Mouse (Mus musculus): ENCODE measurements at regions not wholly inside any gene's neighbourhood (a gene's known extent, or its start where the extent isn't known, plus 50 kb on each side); places are given as distances from the start of the nearest gene placed in this dataset.
"Not testable (repeated sequence)": the region's sequence is repeated elsewhere in the genome, so short reads cannot be mapped to it uniquely, and the experiment has no call there.

DNA sequence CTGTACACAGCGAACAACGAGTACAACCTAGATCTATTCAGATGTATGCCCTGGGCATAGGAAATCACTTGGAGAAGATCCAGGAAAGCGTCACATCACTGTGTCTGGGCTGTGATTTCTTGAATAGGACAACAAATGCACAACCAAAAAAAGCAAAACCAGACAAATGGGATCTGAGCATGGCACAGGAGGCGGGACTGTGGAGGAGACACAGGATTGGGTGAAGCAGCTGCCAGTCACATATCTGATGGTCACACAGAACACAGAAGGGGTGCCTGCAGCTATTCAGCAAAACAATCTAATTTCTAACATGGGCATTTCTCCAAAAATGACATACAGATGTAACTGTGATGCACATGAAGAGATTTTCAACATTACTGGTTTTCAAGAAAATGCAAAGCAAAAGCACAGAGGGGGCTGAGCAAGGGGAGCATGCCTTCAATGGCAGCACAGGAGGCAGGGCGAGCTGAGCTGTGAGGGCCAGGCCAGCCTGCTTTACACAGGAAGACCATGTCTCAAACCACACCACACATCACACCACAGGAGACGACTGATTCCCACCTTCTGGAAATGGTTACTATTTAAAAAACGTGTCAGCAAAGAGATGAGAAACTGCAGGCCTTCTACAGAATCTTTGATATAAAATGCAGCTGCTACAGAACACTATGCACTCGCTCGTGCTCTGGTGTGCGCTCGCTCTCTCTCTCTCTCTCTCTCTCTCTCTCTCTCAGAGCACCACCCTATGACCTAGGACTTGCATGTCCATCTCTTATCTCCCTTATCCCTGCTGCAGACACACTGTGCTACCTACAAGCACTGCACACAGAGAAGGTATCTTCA, 175.2 kb upstream of the Klf14 start:
- DNase-seq (ENCODE audit: low spot score in 2 of 2): no peak

GRCm38 (mm10) chr6:31134736-31135077, 175.8 kb upstream of the Klf14 start:
- no peak for DNase-seq (ENCODE audit: low spot score in 2 of 2)

DNA sequence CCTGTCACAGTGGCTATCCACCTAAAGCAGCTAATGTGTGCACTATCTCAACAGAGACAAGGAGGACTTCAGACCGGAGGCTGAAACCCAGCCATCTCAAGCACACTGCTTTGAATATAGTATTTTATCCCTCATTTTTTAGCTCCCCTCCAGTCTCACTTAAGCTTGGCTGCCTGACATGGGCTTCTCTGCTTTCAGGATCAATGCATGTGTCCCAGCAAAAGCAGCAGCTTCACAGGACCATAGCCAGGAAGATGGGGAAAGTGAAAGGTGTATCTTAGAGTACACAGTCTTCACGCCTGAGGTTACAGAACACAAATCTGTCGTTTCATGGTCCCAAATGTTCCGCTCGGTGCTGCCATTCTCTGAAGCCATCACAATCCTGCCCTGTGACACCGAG, 176.7 kb upstream of the Klf14 start:
- DNase-seq (ENCODE audit: low spot score in 2 of 2): no peak

- DNase-seq (ENCODE audit: low spot score in 2 of 2): no peak
Observed at GRCm38 (mm10) chr6:31136895-31137294, 178.0 kb upstream of the Klf14 start.

- DNase-seq (ENCODE audit: low spot score in 2 of 2): no peak
Observed at GRCm38 (mm10) chr6:31137351-31137750, 178.5 kb upstream of the Klf14 start.

- no peak for DNase-seq (ENCODE audit: low spot score in 2 of 2)
Observed at GRCm38 (mm10) chr6:31140000-31140399, 181.1 kb upstream of the Klf14 start.

DNA sequence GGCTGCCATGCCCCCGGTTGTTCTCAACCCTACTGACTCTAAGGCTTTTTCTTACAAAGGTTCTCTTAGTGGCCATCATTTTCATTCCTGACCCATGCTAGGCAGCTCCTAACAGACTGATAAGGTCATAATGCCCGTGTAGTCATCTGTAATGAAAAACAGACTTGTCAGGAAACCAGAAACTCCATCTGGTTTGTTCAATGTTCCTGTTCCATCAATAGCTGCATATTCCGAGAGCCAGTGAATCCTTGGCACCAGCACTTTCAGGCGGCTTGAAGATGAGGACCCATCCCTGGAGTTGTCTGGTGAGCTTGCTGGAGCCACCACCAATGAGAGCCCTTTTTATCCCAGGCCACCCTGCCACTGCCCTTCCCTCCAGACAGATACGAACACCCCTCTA, 181.7 kb upstream of the Klf14 start:
- DNase-seq (ENCODE audit: low spot score in 2 of 2): no peak

GRCm38 (mm10) chr6:31141486-31141885, 182.6 kb upstream of the Klf14 start:
- no peak for DNase-seq (ENCODE audit: low spot score in 2 of 2)

- not testable (repeated sequence) for DNase-seq (ENCODE audit: low spot score in 2 of 2)
Observed at GRCm38 (mm10) chr6:31142479-31143007, 183.7 kb upstream of the Klf14 start.

DNA sequence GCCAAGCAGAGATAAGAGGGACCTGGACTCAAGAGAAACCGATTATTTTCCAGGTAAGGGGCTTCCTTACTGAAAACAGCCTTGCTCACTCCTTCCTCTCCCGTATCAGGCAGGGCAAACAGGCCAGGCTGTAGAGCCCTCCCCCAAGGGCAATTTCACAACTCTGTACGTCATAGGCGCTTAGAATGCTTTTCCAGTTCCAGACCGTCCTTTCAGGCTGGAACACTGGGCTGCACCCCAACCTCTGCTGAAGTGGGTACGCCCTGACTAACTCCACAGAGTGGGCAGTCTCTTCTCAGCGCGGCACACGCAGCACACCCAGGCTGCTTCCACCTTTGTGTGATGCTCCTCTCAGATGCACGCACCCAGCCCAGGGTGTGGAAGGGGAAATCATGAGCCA, 186.8 kb upstream of the Klf14 start:
- no peak for DNase-seq (ENCODE audit: low spot score in 2 of 2)

- DNase-seq (ENCODE audit: low spot score in 2 of 2): no peak
Observed at GRCm38 (mm10) chr6:31146779-31147178, 187.9 kb upstream of the Klf14 start.

- no peak for DNase-seq (ENCODE audit: low spot score in 2 of 2)
Observed at GRCm38 (mm10) chr6:31147682-31148081, 188.8 kb upstream of the Klf14 start.

DNA sequence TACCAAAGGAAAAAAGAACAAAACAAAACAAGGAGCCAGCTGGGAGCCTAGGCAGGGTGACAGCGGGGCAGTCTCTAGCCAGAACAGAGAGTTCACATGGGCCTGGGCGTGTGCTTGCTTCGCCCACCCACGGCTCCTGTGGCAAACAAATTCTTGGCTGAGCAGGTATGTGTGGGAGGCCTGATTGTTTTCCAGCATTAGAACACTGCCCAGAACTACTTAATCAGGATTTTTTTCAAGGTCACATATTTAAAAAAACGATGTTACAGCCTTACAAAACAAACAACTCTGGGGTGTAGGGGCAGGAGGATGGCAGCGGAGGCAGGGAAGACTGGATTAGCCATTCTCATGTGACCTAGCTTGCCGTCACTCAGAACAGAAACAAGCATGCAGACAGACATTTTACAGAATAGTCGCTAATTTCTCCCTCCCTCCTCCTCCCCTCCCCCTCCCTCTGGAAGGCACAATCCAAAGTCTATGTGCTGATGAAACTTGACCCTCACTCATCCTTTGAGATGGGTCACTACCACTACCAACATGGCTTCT, 189.5 kb upstream of the Klf14 start:
- DNase-seq (ENCODE audit: low spot score in 2 of 2): no peak

- DNase-seq (ENCODE audit: low spot score in 2 of 2): no peak
Observed at GRCm38 (mm10) chr6:31149164-31149563, 190.3 kb upstream of the Klf14 start.

GRCm38 (mm10) chr6:31150416-31150815, 191.5 kb upstream of the Klf14 start:
- DNase-seq (ENCODE audit: low spot score in 2 of 2): no peak

DNA sequence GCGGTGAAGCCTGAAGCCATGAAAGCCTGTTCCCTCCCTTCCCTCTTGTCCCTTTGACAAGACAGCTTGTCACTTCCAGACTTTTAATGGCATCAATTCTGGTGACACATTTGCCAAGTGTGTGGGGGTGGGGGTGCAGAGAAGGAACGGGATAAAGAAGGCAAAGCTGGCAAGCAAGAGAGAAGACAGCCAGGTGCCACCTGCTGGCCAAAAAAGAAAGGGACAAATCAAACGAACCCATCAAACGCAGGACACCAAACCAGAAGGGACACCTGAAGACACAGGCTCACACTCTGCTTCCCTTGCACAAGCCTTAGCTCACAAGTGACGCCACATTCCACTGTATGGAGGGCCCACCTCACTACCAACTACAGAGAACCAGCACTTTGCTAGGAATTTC, 197.0 kb upstream of the Klf14 start:
- DNase-seq (ENCODE audit: low spot score in 2 of 2): peak in 1 of 2 experiments; percentile 9

DNA sequence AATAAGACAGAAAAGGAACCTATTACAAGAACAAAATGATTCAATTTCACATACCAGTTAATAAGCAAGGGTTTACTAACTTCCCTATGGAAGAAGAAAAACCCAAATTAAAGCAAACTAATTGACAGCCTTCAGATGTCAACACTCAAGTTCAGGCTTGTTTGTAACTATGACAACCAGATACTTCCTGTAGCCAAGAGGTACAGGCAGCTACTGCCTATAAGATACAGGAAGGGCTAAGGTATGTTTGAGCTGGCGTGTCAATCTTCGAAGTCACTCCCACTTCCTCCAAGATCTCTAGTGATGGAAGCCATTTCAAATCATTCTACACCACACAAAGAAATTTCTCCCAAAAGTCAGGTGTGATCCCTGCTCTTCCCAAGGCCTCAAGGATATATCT, 198.1 kb upstream of the Klf14 start:
- DNase-seq (ENCODE audit: low spot score in 2 of 2): no peak

DNA sequence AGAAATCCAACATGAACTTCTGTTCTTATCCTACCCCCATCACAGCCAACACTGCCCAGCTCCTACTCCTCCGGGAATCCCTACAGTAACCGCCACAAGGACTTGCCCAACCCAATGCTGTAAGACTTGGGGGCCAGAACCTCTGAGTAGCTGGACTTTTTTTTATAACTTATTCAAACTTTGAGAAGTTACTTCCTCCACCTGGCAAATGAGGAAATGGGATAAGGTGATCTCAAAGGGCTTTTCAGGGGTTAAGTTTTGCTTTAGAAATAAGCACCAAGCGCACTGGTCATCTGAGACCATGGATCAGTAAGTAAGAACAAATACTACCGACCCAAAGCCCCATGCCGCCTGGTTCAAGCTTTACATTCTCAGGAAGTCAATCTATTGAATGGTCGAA, 198.6 kb upstream of the Klf14 start:
- no peak for DNase-seq (ENCODE audit: low spot score in 2 of 2)

DNA sequence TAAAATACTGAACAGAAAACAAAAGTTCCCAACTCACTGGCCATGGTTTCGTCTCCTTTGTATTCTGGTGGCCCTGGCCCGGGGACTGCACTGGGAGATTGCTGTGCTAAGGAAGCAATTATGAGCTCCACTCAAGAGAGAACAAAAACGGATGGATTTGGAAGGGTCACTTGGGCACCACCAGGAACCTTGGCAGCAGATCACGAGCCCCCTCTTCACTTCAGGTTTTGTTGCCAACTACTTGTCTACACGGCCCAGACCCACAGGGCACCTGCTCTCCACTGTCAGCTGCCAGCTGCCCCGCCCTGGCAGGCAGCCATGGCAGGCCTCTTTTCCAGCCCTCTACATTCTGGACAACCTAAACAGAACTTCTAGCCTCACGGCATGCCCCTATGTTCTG, 199.8 kb upstream of the Klf14 start:
- DNase-seq (ENCODE audit: low spot score in 2 of 2): no peak

GRCm38 (mm10) chr6:31159240-31159639, 200.4 kb upstream of the Klf14 start:
- DNase-seq (ENCODE audit: low spot score in 2 of 2): no peak

- no peak for DNase-seq (ENCODE audit: low spot score in 2 of 2)
Observed at GRCm38 (mm10) chr6:31159935-31160670, 201.2 kb upstream of the Klf14 start.

- DNase-seq (ENCODE audit: low spot score in 2 of 2): no peak
Observed at GRCm38 (mm10) chr6:31161445-31162340, 202.8 kb upstream of the Klf14 start.

All from spleen, postnatal 14 days (tissue).